Mouse (Mus musculus): ENCODE data around the gene Cd47.

DNA sequence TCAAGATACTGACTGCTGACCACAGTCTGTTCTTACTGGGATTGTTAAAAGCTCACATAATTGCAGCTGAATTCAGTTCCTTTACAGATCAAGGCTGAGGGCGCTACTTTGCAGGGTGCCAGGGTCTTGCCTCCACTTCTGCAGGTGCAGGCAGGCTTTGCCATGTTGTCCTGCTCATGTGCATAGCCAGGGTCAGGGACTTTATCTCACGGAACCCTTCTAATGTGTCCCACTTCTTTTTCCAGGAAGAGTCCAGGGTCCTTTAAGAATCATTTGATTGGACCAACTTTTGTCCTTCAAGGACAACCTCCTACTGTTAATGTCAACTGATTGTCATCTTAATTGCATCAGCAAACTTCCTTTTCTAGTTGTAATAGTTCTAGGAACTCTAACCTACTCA is 77.7 kb downstream of the Cd47 start:
- TF ChIP-seq CTCF (IDR thresholded peaks at IDR 0.05): no peak
- no peak for TF ChIP-seq EP300 (IDR thresholded peaks at IDR 0.05; ENCODE audit: insufficient read depth, low read depth, low read length)
